Mouse (Mus musculus) Patski (cell line): ENCODE measurements at regions not wholly inside any gene's neighbourhood (a gene's known extent, or its start where the extent isn't known, plus 50 kb on each side); places are given as distances from the start of the nearest gene placed in this dataset.
"Not testable (repeated sequence)": the region's sequence is repeated elsewhere in the genome, so short reads cannot be mapped to it uniquely, and the experiment has no call there.

Experiments used
- ATAC-seq: fragments of 100-300 bp; one replicate; pipeline ENCODE4 v1.8.0; 2021
- CTCF ChIA-PET: fragments of 350-600 bp; sonication (Branson Sonifier 250); formaldehyde crosslinking; loops from one replicate; lab custom pipeline; 2022; ENCODE audit warnings: inconsistent platforms; lab: Charles Lee
- POLR2A ChIA-PET: fragments of 350-600 bp; sonication (Branson Sonifier 250); formaldehyde crosslinking; loops from one replicate; lab custom pipeline; 2022; ENCODE audit warnings: antibody characterized with exemption, inconsistent platforms; lab: Charles Lee
- DNase-seq: peaks from one replicate; pipeline ENCODE4 v3.0.0-alpha.2; 2011; ENCODE audit warnings: low read depth, low spot score
- H3K27me3 ChIP-seq: fragments of 371-371 bp; one replicate; pipeline ENCODE4 v1.5.1; 2021
- CTCF ChIP-seq: fragments of 100-300 bp; IDR thresholded peaks from one replicate; pipeline ENCODE4 v1.5.1; 2021
- in situ Hi-C: fragments of 300-500 bp; cut with MboI; formaldehyde crosslinking; loops from 3 replicates; pipeline ENCODE4 v1.11.1; 2018; ENCODE audit warnings: low pct_unique_long_range_greater_than_20kb, mixed read lengths

- CTCF ChIA-PET, result interaction anchor here (2.1 kb wide), 1 partner anchor 11 kb away, joined by 5 read pairs; no protein-coding TSS in a partner anchor
Observed at GRCm38 (mm10) chr8:5384851-5385250, 279.7 kb upstream of the Slc10a2 start.

GRCm38 (mm10) chr8:5378001-5378400 lies 272.9 kb upstream of the Slc10a2 start:
- ChIA-PET CTCF (interaction anchor here (1.0 to 1.3 kb wide), 2 partner anchors 10 to 18 kb away, joined by 3 to 6 read pairs; no protein-coding TSS in a partner anchor), POLR2A (no interaction called here)
- H3K27me3 ChIP-seq, result no peaks in the 10 kb centered on the region
- ATAC-seq (no peak), DNase-seq (no peak)
- no peak for TF ChIP-seq CTCF
- in situ Hi-C loops, result no loop called here

More at GRCm38 (mm10) chr8:5384851-5385250, 279.7 kb upstream of the Slc10a2 start:
- in situ Hi-C loops, result no loop called here
- no peaks in the 10 kb centered on the region for H3K27me3 ChIP-seq
- DNase-seq (no peak), ATAC-seq (no peak)
- POLR2A ChIA-PET, result interaction anchor here (0.7 kb wide), 1 partner anchor 331 kb away, joined by 3 read pairs; no protein-coding TSS in a partner anchor
- no peak for TF ChIP-seq CTCF

GRCm38 (mm10) chr8:5339953-5340352 lies 234.8 kb upstream of the Slc10a2 start:
- no peak for DNase-seq
- POLR2A ChIA-PET, result no interaction called here
- no peaks in the 10 kb centered on the region for H3K27me3 ChIP-seq
- ATAC-seq, result no peak
- CTCF ChIA-PET, result no interaction called here
- no peak for TF ChIP-seq CTCF
- in situ Hi-C loops, result no loop called here

GRCm38 (mm10) chr8:5314594-5314993 lies 209.4 kb upstream of the Slc10a2 start:
- POLR2A ChIA-PET, result no interaction called here
- DNase-seq, result no peak
- no peak for ATAC-seq
- CTCF ChIA-PET, result no interaction called here
- in situ Hi-C loops, result no loop called here
- H3K27me3 ChIP-seq, result no peaks in the 10 kb centered on the region
- no peak for TF ChIP-seq CTCF

- DNase-seq (no peak), ATAC-seq (no peak)
- in situ Hi-C loops, result no loop called here
- ChIA-PET POLR2A (no interaction called here), CTCF (no interaction called here)
- no peaks in the 10 kb centered on the region for H3K27me3 ChIP-seq
- TF ChIP-seq CTCF, result no peak
Observed at GRCm38 (mm10) chr8:5299982-5300381, 194.8 kb upstream of the Slc10a2 start.

GRCm38 (mm10) chr8:5297190-5297589 lies 192.0 kb upstream of the Slc10a2 start:
- DNase-seq (no peak), ATAC-seq (no peak)
- POLR2A ChIA-PET, result interaction anchor here (0.7 kb wide), 1 partner anchor 1022 kb away, joined by 3 read pairs; no protein-coding TSS in a partner anchor
- CTCF ChIA-PET, result no interaction called here
- H3K27me3 ChIP-seq, result no peaks in the 10 kb centered on the region
- in situ Hi-C loops, result no loop called here
- TF ChIP-seq CTCF, result no peak

GRCm38 (mm10) chr8:5285708-5286161 lies 180.6 kb upstream of the Slc10a2 start:
- CTCF ChIA-PET, result no interaction called here
- no peak for TF ChIP-seq CTCF
- no peaks in the 10 kb centered on the region for H3K27me3 ChIP-seq
- ATAC-seq, result no peak
- in situ Hi-C loops, result no loop called here
- POLR2A ChIA-PET, result no interaction called here
- no peak for DNase-seq

- no peaks in the 10 kb centered on the region for H3K27me3 ChIP-seq
- DNase-seq (no peak), ATAC-seq (peak; percentile 60)
- no peak for TF ChIP-seq CTCF
- in situ Hi-C loops, result no loop called here
- CTCF ChIA-PET, result no interaction called here
- POLR2A ChIA-PET, result no interaction called here
Observed at GRCm38 (mm10) chr8:5283799-5284198, 178.6 kb upstream of the Slc10a2 start.

GRCm38 (mm10) chr8:5262316-5262715 lies 157.2 kb upstream of the Slc10a2 start:
- POLR2A ChIA-PET, result no interaction called here
- DNase-seq (no peak), ATAC-seq (no peak)
- TF ChIP-seq CTCF, result no peak
- in situ Hi-C loops, result no loop called here
- CTCF ChIA-PET, result no interaction called here
- H3K27me3 ChIP-seq, result no peaks in the 10 kb centered on the region

GRCm38 (mm10) chr8:5241871-5242270 lies 136.7 kb upstream of the Slc10a2 start:
- H3K27me3 ChIP-seq, CTCF ChIA-PET, in situ Hi-C loops, ATAC-seq, DNase-seq, POLR2A ChIA-PET: not testable (repeated sequence)
